Mouse (Mus musculus) right cerebral cortex, postnatal 10 days (tissue): ENCODE results near the gene Casp8.
"Not testable (repeated sequence)": the region's sequence is repeated elsewhere in the genome, so short reads cannot be mapped to it uniquely, and the experiment has no call there.

ENCODE experiments used
- DNase-seq, 2 experiments: peaks; one replicate each; pipeline ENCODE4 v3.0.0; 2021; ENCODE audit warnings: low spot score in 2 of 2

Gene Casp8

DNA sequence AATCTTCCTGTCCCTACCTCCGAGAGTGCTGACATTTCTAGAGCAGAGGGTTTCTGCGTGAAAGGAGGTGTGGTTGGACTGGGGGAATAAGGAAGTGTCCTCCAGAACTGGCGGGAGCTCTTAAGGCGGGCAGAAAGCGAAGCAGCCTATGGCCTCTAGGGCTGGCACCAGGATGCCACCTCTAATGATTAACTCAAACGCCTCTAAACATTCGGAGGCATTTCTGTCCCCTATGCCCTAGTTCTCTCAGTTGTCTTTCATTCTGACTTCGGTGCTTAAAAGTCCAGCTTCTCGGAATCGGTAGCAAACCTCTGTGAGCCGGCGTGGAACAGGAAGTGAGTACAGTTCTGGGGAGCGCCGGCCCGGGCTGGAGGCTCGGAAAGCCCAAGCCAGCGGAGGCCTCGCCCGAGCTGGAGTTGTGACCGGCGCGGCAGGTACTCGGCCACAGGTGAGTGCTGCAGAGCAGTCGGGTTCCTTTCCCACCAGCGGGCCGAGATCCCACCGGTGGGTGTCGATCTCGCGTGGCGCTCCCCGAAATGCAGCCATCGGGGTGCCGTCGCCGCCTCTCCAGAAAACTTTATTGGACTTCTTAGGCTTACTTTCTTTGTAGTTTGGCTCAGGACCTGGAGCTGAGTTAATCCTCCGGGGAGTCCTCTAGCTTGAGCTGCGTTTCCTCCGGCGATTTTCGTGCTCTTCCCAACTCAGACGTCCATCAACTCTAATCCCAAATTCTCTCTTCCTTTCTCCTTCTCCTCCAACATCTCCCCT, at the start of gene Casp8:
TSS of gene Casp8 (plus strand) at position 84 of the 768 bp plus-strand sequence.
- DNase-seq = no peak

DNA sequence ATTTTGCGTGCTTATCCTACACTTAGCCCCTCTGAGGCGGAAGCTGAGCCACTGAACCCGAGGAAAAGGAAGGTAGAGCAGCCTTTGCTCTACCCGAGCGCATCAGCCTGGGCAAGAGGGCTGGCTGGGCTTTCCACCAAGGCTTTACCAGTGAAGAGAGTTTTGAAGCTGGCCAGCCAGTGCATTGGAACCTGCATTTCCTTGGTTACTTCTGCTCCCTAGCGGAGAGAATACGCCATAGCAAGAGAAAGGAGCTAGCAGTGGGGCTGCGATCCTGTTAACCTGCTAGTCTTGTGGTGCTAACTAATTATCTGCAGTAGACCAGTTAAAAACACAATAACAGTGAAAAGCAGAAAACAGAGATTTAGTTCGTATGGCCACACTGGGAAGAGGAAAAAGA, 48.3 kb upstream of the Casp8 start:
- DNase-seq = peak; percentile 65 to 74

DNA sequence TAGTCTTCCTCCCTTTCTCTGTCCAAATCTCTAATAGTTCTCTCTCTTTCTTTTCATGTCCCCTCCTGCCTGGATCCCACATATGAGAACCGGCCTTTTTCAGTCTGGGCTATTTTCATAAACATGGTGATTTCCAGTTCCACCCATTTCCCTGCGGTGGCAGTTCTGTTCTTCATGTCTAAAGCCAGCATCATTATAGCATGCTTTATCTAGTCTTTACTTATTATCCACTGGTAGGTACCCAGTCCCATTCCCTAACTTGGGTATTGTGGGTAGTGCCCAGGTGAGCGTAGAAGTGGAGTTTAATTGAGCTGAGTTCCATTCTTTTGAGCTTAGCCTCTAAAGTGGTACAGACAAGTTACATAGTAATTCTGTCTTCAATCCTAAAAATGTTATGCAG, 35.7 kb upstream of the Casp8 start:
- DNase-seq = no peak

DNA sequence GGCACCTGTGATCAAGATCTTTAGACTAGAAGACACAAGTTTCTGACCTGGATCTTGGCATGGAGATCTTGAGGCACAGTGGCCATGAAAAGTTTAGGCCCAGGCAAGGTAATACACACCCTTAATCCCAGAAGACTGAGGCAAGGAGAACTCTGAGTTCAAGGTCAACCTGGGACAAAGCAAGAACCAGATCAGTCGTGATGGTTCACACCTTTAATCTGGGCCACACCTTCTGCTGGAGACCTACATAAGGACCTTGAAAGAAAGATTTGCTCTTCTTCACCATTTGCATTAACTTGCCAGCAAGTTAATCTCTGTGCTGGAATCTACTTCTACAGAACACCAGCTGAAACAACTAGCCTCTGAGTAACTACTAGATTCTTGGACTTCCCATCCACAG, 34.6 kb upstream of the Casp8 start:
- DNase-seq = peak in 1 of 2 experiments; percentile 13

DNA sequence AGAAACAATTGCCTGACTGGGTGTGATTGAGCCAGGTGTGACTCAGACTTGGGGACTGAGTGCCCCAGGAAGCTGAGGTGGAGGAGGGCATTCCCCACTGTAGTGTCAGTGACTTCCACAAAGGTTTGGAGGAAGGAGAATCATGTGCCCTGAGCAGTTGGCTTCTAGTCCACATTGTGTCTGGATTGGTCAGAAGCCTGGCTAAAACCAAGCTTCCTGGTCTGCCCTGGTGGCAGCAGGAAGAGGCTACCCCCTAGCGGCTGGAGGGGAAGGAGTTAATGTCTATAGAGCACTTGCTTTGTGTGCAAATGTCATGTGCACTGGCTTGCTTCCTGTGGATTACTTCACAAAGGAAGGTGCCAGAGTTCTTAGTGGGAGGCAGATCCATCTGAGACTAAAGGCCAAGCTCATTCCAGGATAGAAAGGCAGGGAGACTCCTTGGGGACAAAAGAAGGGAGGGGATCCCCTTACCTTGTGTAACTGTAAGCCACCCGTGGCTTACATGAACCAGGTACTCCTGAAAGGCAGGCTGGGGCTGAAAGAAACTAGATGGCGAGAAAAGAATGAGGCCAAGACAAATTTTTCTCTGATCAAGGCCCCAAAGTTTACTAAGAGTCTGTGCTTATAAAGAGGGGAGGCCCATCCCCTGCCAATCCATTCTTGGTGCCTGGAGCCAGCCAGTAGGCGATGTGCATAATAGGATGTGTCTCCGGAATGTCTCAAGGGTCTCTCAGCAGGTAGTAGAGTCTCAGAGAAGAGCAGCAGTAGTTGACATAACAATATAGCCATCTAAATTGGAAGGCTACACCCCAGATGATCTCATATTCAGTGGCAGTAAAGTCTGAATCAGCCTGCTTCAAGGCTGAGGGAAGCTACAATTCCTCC, 33.5 kb upstream of the Casp8 start:
- DNase-seq = peak in 1 of 2 experiments; percentile 23

DNA sequence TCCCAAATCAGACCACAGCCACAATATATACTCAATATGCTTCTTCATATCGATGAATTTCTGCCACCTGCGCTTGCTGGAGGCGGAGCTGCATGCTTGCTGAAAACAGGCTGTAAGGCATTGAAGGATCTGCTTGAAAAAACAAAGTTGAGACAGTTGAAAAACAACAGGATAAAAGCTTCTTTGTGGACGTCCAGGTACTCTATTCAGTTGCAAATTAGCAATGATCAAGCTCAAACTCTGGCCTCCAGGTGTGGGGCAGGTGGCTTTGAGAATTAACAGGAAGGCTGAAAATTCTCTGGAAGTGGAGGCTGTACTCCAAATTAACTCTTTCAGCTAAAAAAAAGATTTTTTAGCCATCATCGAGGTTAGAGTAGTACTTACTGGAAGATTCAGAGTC, 32.6 kb upstream of the Casp8 start:
- no peak for DNase-seq

DNA sequence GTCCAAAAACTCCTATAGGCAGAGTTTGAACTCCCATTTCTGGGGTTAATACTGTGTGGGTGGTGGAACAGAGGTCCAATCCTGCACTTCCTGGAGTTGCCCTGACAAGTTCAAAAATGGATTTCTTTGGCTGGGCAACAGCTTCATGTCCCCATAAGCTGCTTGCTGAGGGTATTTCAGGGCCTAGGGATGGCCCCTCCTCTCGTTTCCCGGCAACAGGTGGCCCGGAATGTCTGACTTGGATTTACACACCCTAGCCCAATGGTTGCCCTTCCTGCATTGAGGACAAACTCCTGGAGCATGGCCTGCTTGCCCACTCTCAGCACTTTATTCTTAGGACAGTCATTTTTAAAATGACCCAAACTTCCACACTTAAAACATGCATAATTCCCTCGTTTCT, 28.7 kb upstream of the Casp8 start:
- not testable (repeated sequence) for DNase-seq

DNA sequence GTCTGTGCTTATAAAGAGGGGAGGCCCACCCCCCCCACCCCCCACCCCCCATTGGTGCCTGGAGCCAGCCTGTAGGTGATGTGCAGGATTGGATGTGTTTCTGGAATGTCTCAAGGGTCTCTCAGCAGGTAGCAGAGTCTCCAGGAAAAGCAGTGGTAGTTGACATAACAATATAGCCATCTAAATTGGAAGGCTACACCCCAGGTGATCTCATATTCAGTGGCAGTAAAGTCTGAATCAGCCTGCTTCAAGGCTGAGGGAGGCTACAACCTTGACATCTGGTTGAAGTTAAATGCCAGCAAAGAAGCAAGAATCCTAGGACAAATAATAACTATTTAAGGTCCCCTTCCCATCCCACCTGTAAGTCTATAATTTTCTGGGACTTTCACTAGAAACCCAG, 26.0 kb upstream of the Casp8 start:
- DNase-seq = no peak

DNA sequence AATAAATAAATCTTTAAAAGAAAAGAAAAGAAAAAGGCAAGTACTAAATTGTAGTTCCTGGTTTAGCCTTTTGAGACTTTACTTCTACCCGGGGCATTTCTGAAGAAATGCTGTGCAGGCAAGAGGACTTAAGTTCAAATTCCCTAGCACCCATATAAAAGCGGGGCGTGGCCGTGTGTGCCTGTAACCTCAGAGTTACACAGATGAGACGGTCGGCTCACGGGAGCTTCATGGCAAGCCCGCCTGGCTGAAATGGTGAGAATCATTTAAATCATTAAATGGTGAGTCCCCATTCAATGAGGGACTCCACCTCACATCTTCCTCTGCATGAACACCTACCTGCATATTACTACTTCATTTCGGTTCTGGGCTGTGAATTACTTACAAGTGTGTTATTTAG, 25.5 kb upstream of the Casp8 start:
- no peak for DNase-seq

DNA sequence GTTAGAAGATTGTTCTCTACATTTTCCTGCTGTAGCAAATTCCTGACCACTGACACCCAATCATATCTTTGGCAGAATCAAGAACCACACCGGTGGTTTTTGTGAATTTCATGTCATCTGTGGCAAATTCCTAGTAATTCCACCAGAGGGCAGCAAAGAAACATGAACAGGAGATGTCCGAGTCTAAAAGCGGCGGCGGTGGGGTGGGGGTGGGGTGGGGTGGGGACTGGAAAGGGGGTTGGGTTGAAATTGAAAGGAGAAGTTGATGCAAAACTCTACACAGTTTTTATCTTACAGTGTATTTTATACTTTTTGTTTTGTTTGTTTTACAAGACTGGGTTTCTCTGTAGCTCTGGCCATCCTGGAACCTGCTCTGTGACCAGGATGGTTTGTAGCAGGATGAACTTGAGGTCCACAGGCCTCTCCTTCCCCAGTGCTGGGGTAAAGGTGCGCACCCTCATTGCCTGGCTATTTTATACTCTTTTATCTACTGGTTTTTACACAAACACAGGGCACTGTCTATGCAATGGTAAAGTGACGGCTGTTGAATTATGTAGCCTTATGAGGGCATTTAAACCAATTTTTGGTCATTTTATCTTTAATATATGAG, 25.0 kb upstream of the Casp8 start:
- DNase-seq = peak; percentile 53 to 65

DNA sequence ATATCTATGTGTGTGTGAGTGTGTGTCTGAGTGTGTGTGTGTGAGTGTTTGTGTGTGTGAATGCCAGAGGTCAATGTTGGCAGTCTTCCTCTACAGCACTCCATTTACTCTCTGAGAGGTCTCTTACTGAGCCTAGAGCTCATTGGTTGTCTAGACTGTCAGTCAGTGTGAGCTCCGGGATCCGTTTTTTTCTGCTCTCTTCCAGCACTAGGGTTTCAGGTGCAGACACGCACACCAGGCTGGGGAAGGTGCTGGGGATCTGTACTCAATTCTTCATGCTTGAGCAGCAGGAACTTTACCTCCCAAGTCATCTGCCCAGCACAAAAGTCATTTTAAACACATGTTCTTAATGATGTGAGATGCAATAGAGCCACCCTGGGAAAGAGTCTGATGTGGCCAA, 23.1 kb upstream of the Casp8 start:
- DNase-seq = no peak

DNA sequence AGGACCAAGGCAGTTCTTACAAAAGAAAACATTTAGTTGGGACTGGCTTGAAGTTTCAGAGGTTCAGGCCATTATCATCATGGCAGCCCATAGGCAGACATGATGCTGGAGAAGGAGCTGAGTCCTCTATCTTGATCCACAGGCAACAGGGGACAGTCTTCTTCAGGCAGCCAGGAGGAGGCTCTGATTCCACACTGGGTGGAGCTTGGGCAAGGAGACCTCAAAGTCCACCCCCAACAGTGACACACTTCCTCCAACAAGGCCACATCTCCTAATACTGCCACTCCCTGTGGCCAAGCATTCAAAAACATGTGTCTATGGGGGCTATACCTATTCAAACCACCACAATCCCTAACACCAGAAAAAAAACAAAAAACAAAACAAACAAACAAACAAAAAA, 21.9 kb upstream of the Casp8 start:
- DNase-seq = no peak

DNA sequence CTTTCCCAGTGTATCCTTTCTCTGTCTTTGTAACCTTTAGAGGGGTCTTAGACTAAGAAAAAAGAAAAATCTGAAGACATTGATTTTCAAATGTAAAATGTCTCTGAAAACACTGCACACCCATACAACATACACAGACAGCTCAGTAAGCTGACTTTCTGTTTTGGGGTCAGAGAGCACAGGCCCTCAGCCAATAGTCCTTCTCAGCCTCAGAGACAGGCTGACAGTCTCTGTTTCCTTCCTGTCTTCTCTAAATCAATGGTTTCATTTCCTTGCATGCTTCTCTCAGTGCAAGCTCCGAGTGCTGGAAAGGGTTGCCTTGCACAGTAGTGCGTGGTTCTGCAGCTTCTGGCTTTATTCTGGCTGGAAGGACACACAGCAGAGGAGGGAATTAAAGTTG, 21.3 kb upstream of the Casp8 start:
- DNase-seq = no peak

DNA sequence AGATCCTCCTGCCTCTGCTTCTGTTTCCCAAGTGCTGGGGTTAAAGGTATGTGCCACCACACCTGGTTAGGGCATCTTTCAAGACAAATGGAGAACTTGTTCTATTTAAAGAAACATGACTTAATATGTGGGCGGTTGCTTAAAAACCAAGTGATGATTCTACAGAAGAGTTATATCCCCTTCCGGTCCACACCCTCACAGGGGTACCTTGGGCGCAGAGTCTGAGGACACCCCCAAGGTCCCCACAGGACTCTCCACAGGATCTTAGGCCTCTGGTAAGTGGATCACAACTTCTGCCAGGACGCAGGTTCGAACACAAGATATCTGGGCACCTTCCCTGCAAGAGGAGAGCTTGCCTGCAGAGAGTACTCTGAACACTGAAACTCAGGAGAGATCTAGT, 19.8 kb upstream of the Casp8 start:
- DNase-seq = no peak

DNA sequence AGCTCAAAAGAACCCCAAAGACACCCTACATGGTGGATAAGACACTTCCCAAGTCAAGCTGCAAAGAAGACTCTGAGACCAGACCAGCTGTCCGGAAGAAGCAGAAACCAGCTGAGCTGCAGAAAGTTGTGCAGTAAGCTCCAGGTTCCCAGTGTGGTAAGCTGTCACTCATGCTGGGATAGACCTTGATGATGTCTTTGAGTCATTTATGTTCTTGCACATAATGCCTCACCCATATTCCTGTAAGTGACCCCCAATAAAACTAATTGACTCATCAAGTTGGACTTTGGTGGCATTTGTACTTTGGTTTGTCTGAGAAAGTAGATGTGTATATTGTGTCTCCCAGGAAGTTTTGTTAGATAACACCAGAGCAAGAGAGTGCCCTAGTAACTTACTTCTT, 17.6 kb upstream of the Casp8 start:
- DNase-seq = no peak

DNA sequence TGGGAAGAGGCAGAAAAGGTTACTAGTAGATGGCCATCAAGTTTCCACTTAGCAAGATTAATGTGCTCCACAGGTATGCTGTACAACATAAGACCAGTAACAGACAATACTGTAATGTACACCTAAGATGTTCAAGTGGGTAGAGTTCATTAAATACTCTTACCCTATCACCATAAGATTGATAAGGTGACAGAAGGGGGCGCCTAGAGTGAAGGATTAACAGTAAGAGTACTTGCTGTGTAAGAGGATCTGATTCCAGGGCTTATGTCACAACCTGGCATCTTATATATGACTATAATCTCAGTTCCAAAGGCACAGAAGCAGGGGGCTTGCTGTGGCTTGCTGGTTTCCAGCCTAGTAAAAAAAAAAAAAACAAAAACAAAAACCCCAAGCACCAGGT, 16.9 kb upstream of the Casp8 start:
- DNase-seq = no peak

DNA sequence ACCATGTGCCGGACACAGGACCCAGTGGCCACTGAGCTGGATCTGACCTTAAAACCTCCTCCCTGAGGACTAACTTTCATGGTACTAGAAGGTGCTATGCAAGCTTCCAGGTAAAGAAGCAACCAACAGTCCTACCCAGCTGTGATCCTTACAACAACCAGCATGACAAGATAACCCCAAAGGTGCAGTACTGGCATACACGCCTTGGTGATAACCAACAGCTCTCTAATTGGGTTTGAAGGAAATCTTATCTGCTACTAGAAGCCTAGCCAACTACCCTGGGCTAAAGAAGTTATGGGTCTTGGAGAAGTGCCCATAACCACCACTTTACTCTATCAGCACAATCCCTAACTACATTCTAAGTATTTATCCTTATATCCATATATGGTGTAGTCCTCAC, 8.9 kb upstream of the Casp8 start:
- no peak for DNase-seq

DNA sequence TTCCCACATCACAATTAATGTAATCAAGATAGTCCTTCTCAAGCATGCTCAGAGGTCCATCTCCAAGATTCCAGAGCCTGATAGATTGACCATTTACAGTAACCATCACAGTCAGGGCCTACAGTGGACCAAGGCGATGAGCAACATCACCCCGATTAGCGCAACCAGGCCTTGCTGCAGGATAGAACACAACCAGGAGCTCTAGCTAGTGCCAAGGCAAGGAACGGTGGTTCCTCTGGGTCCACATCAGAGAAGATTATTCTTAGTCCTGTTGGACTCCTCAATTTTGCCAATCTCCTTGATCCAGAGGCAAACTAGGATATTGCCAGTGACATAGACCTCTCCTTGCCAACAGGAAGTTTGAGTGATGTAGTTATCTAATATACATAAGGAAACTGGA, 6.8 kb upstream of the Casp8 start:
- no peak for DNase-seq

DNA sequence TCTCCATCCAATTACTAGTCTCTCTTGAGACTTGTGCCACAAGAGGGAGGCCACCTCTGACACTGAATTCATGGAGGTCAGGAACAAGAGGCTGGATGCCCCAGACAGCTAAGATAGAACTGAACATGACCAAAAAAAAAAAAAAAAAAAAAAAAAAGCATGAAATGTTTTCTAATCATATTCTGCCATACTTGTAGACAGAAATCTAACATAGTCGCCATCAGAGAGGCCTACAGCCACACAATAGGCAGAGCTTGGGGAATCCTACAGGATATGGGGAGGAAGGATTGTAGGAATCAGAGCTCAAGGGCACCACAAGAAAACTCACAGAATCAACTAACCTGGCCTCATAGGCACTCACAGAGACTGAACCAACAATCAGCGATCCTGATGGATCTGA, 469 bp upstream of the Casp8 start:
- DNase-seq = no peak

DNA sequence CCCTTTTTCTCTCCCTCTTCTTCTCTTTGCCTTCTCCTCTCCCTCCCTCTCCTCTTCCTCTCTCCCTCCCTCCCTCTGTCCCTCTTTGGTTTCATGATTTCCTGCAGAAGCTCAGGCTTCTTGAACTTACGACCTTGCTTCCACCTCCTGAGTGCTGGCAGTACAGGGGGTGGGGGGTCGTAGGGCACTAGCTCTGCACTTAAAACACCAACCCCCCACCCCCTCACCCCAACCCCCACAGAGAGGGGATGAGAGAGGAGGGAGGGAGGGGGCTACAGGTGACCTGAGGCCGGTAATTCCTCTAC, 837 bp downstream of the Casp8 start:
- no peak for DNase-seq

DNA sequence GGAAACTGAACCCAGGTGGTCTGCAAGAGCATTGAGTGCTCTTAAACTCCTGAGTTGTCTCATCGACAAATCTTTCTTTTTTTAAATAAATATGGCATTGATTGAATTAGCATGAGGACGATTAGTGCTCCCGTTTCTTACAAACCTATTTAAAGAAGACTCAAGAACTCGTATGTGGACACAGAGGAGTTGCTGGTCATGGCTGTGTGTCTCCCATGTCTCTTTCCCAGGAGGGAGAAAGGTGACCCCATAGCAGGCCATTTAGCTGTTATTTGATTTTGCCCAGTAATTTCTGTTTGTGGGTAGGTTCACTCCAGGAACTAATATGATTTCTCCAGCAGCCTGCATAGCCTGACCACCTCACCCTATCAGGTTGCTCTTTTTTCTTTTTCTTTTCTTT, 1.7 kb downstream of the Casp8 start:
- no peak for DNase-seq

DNA sequence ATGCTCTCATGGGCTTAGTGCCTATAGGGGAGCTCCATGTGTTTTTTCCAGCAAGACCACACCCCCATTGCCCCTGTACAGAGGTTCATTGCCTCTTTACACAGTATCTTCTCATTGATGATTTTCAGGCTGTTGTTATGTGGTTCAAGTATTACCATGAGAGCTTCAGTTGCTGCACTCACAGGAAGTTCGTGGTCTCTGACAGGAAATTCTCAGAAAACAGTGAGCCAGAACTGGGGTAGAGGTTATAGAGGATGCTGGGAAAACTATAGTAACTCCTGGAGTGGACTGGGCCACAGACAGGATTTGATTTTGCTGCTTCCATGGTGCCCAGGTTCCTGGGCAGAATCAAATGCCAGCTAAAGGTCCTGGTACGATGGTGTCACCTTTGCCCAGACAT, 2.2 kb downstream of the Casp8 start:
- no peak for DNase-seq

DNA sequence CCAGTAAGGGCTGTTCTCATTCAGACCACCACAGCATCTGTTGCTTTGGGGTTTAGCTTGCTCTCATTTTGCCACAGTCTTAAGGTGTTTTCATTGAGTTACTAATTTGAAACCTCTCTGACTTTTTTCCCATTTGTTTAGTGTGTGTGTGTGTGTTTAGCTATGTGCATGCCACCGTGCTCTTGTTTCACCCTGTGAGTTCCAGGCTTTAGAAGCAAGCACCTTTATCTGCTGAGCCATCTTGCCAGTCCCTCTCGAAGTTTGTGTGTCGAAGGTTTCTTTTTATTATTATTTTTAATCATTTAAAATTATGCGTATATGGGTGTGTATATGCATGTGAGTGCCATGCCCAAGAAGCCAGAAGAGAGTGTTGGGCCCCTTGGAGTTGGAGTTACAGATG, 3.7 kb downstream of the Casp8 start:
- no peak for DNase-seq
